Mouse (Mus musculus) ovary, adult 2 months (tissue): ENCODE measurements around the gene Tmbim4. TPM values are rescaled to one million over a fixed set of nuclear protein-coding genes. Genes with fewer than 3 reads are reported as not detected.

Experiments
- polyA plus RNA-seq: library from polyadenylated mRNA; depleted of rRNA; stranded (reverse); fragments of >200 nt; gene quantifications from 2 replicates; pipeline ENCODE4 v1.2.3, GENCODE M21; 2012; rRNA removed

Tmbim4 gene
- 241 and 302 TPM in 2 replicates for polyA plus RNA-seq

DNA sequence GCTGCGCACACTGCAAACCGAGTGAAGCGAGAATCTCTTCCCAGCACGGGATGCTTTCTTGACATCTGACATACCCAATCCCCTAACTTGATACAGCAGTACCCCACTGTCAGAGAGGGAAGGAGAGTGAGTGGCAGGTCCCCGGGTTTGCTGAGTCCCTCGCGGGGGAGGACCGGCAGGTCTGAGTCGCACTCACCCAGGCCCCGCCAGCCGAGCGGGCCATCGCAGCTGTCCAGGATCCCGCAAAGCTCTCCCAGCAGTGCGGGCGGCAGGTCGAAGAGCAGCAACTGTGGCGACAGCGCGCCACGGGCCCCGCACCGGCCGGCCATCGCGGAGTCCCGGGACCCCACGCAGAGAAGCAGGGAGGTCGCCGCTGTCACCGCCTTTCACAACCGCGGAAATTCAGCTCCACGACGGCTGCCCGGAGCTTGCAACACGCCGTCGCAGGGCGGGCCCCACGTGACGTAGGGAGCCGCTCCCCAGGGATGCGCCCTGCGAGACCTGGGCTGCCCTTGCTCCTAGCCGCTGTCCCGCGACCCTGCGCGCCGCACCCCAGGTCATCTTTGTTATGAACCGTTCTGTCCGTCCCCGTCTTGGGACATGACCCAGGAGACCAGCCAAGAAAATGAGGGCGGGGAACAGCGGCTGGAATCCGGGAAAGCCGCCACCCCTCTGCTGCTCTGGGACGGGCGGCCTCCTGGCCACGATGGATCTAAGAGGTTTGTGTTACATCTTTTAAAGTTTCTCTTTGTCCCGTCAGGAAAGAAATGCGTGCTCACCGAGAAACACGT lies at the start of gene Tmbim4:
Gene Tmbim4 (plus strand): TSS at position 460 of the 791 bp plus-strand sequence.

GRCm38 (mm10) chr10:120201961-120202402 lies 592 bp downstream of the Tmbim4 start, which contains the start of gene Irak3:
Gene Irak3 (minus strand): TSS chr10:120202130.

DNA sequence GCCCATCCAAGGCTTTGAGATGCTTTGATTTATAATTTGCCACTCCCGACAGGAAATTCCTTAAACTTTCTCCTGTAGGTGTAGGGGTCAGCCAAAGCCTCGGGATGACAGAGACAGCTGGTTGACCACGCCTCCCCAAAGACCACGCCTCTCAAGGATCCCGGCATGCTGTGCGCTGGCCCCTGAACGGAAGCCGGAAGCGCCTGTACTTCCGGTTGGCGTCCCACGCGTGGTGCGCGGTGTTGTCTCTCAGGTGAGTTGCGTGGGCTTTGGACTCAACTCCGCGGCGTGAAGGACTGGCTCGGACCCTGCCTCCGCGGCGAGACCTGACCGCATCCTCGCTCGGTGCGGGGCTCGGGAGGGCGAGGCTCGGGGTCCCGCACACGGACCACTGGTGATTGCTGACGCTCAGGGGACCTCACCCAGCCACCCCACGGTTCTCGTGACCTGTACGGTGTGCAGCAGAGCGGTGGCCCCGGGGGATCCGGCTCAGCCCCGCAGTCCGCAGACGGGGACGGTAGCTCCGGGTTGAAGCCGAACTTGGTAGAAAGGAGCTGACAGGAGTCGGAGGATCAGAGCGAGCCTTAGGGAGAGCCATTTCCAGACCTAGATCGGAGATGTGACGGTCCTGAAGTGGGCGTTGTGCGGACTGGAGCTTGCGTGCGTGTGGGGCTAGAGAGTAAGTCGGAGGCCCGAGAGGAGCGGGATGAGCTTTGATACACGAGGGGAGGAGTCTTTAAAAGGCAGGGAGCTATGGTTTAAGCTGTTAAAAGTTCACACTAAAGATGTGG lies 25.7 kb downstream of the Tmbim4 start, which contains the start of gene Llph:
Gene Llph (plus strand): TSS at position 200 of the 791 bp plus-strand sequence.

Other genes with a start within 250 kb of the Tmbim4 start
- 5.3 and 6.3 TPM in 2 replicates for gene Helb, start 88.6 kb upstream of the Tmbim4 start, polyA plus RNA-seq
- gene Irak3, start 540 bp downstream of the Tmbim4 start, polyA plus RNA-seq = 1.7 and 1.8 TPM in 2 replicates
- 2.2 and 3.2 TPM in 2 replicates for gene Llph, start 25.5 kb downstream of the Tmbim4 start, polyA plus RNA-seq